Mouse (Mus musculus): ENCODE results near the gene Gas2l3.

The Gas2l3 gene

DNA sequence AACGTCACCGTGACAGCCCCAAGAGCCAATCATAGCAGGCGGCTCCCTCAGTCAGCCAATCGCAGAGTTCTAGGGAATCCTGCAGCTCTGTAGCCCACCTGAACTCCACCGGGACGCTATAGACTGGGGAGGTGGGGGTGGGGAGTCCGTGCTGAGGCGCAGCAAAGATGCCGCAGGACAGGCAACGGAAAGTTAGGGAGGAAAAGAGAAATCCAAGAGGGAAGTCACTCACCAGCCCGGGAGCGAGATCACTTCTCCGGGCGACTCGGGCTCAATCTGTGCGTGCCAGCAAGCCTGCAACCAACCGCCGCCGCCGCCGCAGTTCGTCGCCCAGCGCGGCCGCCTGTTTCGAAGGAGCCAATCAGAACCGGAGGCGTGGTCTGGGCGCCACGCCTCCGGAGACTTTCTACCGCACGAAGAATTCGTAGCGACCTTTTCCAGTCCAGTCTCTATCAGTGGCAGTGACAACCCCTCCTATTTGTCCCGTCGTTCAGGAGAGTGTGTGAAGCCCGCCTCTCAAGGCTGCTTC lies at the start of gene Gas2l3:
Gas2l3 (minus strand) TSS at position 345 of the 529 bp plus-strand sequence.
- DNase-seq (ENCODE audit: low spot score in 2 of 2), result peak; percentile 68 to 77

GRCm38 (mm10) chr10:89491321-89491720 lies 47.6 kb upstream of the Gas2l3 start:
- no peak for DNase-seq (ENCODE audit: low spot score in 2 of 2)

GRCm38 (mm10) chr10:89490250-89490649 lies 46.5 kb upstream of the Gas2l3 start:
- no peak for DNase-seq (ENCODE audit: low spot score in 2 of 2)

GRCm38 (mm10) chr10:89489459-89489858 lies 45.7 kb upstream of the Gas2l3 start:
- no peak for DNase-seq (ENCODE audit: low spot score in 2 of 2)

- no peak for DNase-seq (ENCODE audit: low spot score in 2 of 2)
Measured at GRCm38 (mm10) chr10:89486995-89487742, 43.4 kb upstream of the Gas2l3 start.

DNA sequence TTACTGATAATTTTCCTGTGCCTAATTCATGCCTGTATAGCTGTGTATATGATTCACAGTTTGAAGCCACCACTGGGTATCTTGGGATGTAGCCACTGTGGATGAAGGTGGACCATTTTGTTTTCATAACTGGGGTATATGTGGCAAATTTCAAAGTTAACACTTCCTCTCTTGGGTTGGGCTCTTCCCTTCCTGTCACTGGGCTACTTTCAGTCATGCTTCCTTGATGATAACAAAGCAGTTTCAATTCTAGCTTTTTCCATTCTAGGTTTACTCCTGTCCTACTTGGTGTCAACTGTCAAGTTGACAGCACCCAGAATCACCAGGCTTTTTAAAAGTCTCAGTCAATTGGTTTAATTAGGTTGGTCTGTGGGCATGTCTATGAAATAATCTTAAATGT lies 41.1 kb upstream of the Gas2l3 start:
- DNase-seq (ENCODE audit: low spot score in 2 of 2), result no peak

DNA sequence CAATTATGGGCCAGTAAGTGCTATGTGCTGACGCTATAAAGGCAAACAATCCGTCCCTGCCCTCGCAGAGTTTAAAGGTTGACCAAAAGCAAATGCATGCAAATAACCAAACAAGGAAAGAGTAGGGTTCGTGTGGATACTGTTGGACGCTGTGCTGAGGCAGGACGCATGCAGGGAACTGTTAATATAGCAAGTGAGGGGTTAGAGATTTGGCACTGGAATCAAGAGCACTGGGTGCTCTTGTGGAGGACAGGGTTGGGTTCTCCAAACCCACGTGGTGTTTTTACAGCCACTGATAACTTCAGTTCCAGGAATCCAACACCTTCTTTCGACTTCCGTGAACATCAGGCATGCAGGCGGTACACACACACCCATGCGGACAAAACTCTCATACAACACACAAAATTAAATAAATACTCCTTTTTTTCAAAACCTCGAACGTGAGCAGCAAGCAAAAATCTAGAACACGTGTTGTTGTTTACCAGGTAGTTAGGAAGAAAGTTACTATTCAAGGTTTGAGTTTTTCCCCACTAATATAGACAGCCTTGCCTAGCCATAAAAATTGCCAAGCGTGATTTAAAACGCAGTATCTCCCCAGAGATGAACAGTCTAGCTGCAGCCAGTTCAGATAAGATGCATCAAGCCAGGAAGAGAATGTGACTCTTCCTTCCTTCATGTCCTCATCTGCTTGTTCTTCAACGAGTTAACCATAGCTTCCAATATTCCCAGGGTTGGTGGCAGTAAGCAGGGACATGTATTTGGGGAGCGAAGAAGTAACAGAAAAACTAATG lies 40.2 kb upstream of the Gas2l3 start:
- DNase-seq (ENCODE audit: low spot score in 2 of 2), result no peak

GRCm38 (mm10) chr10:89483113-89483512 lies 39.3 kb upstream of the Gas2l3 start:
- DNase-seq (ENCODE audit: low spot score in 2 of 2), result no peak

GRCm38 (mm10) chr10:89482142-89482681 lies 38.4 kb upstream of the Gas2l3 start:
- no peak for DNase-seq (ENCODE audit: low spot score in 2 of 2)

- DNase-seq (ENCODE audit: low spot score in 2 of 2), result no peak
Measured at GRCm38 (mm10) chr10:89481638-89482037, 37.9 kb upstream of the Gas2l3 start.

DNA sequence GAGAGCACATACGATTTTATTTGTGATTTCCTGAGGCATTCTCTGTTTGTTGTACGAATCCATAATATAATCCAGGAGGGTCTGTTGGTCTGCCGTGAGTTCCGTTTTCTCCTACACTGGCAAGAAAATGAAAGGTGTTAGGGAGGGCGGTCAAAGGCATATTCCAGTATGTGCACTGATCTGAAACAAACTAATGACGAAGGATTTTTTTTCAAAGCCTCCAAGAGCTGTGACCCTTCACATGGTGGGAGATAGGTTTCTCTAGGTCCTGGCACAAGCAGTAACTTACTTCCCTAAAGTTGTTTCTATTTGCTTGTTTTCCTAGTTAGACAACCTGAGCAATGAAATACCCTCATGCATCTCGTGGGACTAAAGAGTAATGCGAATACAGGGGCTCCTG lies 35.0 kb upstream of the Gas2l3 start:
- DNase-seq (ENCODE audit: low spot score in 2 of 2), result no peak

- DNase-seq (ENCODE audit: low spot score in 2 of 2), result no peak
Measured at GRCm38 (mm10) chr10:89470596-89471353, 27.0 kb upstream of the Gas2l3 start.

DNA sequence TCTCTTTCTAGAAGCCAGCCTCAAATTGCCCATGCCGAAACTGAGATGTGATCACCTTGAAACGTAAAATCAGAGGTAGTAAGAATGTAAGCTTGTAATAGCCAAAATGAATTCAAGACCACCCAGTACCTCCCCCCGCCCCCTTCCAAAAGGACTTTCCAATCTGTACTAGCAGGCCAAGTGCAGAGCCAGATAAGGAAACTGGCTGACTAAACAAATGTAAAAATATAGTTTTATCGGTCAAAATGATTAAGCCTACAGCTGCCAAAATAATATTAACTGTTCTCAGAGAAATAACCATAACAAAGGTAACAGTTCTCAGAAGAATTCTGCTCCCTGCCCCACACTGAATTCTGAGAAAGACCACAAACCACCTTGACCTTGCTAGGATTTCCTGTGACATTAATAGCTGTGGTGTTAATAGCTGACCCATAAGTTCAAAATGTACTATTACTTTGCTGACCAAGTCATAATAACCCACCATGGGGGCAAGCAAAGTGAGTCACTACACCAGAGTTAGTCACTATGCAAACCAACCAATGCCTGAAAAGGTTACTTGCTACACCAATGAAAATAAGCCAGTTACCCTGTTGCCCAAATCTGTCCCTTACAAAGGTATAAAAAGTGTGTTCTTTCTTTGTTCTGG lies 21.1 kb upstream of the Gas2l3 start:
- no peak for DNase-seq (ENCODE audit: low spot score in 2 of 2)

DNA sequence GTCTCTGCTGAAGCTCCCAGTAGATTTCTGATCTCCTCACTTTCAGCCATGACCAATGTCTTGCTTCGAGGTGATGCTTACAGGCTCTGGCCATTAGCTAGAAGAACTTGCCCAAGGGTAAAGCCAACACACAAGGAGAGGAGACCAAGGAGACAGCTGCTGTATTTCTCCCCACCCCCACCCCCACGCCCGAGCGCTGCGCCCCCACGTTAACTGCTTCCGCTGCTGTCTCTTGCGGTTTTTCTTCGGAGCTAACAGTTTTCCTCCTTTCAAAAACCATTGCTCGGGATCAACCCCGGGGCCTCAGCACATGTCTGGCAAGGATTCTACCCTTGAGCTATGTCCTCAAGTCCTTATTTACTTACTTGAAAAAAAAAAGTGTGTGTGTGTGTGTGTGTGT lies 19.1 kb upstream of the Gas2l3 start:
- no peak for DNase-seq (ENCODE audit: low spot score in 2 of 2)

DNA sequence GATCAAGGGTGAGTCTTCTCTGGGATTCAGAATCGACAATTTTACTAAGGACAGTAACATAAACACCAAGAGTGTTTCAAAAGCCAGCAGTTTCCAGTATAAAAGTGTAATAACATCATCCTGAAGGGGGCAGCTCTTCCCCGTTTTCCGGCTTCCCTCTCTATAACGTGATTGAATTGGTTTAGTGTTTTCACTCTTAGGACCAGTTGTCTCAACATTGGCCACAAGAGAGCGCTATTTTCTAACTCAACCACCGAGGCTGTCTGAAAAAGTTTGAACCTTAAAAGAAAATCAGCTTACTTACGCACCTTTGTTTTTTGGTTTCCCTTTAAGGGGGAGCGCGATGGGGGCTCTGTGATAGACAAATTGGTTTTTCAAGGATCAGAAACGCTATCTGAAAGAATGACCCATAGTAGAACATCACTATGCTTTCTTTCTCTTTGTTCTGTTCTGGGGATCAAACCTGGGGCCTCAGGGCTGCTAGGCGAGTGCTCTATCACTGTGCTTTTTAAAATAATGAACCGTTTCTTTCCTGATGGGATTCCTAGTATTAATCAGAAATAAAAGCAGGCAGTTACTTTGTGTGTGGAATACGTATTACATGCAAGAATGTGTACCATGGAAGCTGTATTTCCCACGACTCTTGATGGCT lies 18.2 kb upstream of the Gas2l3 start:
- DNase-seq (ENCODE audit: low spot score in 2 of 2), result peak; percentile 29 to 67

GRCm38 (mm10) chr10:89460972-89461371 lies 17.2 kb upstream of the Gas2l3 start:
- DNase-seq (ENCODE audit: low spot score in 2 of 2), result no peak

- peak; percentile 14 to 66 for DNase-seq (ENCODE audit: low spot score in 2 of 2)
Measured at GRCm38 (mm10) chr10:89458770-89459169, 15.0 kb upstream of the Gas2l3 start.

DNA sequence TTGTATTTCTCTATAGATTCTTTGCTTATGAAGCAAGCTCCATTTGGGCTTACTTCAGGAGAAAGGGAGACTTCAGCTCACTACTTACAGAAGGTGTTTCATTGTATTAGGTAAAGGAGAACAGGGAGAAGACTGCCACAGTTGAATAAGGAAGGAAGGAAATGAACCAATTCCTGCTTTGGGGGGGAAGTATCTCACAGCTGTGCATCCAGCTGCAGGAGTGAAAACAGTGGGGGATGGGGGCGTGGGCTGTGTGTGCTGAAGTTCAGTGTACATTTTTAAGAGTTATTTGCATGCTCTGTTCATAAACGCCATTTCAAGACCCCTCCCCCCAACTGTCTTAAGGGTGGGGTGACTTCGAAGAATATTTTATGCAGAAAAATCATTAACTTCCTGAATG lies 10.0 kb upstream of the Gas2l3 start:
- DNase-seq (ENCODE audit: low spot score in 2 of 2), result no peak

DNA sequence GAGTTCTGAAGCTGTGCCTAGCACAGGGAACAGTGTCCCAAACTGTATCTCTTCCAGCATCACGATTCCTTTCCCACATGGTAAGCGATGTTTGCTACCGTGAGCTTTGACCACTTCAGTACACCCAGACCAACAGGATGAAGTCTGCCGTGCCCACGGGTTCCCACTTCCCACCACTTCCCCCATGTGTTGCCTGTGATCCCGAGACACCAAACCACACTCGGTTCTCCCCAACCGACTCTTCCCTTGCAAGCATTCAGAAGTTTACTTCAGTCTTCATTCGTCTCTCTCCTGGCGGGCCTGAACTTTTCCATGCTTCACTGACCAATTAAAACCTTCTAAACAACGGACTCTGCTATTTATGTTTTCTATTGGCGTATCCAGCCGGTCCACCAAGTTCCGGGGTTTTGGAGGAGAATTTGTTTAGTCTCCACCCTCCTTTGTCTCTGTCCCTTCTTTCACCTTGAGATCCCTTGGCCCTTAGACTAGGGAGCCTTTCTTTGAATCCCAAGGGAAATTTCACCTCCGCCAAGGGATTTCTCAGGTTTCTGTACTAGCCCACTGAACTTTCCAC lies 9.4 kb upstream of the Gas2l3 start:
- DNase-seq (ENCODE audit: low spot score in 2 of 2), result no peak

DNA sequence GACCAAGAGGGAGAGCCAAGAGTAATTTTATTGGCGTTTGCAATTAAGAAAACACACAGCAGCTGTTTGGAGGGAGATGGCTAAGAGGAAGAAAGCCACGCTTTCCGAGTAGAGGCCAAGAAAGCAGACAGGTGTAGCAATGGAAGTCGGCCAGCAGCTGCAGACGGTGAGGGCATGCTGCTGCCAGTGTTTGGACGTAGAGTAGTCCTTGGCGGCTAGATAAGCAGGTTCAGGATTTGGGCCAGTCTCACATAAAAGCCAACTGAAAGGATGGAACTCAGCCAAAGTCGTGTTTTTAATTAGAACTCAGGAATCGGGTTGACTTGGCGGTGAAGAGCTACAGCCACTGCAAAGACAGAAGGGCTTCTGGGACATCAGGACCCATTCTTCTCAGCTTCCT lies 6.6 kb upstream of the Gas2l3 start:
- DNase-seq (ENCODE audit: low spot score in 2 of 2), result no peak
